Mouse (Mus musculus): ENCODE measurements at regions not wholly inside any gene's neighbourhood (a gene's known extent, or its start where the extent isn't known, plus 50 kb on each side); places are given as distances from the start of the nearest gene placed in this dataset.
"Not testable (repeated sequence)": the region's sequence is repeated elsewhere in the genome, so short reads cannot be mapped to it uniquely, and the experiment has no call there.

DNA sequence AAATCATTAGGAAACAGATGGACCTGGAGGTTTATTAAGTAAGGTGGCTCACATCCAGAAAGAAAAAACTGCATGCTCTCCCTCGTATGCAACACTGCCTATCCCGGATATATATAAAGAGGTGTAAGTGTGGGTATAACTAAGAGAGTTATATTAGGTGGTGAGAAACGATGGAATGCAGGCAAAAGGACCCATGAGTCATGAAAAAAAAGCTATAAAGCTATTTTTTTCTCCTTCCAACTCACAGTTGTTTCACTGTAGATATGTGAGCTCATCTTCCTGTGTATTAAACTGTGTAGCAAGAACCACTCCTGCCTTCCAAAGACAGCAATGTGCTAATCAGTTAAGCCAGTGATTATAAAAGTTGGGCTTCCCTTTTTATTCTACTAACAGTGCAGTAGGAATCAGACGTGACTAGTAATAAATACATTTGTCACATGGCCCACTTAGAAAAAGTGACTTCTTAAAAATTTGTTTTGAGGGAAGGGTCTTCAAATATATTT, 51.4 kb upstream of the Bdh1 start:
- not testable (repeated sequence) for DNase-seq

DNA sequence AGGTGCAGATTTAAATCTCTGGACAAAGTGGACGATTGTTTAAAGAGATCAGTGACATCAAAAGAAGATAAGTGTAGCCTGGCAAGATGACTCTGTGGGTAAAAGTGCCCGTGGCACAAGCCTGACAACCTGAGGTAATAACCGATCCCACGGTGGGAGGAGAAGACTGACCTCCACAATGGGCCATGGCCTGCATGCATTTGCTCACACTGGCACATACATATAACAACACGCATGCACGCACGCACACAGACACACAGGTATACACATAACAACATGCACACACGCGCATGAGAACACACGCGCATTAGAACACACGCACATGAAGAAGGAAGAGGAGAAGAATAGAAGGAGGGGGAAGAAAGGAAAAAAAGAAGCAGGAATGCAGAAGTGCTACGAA, 52.2 kb upstream of the Bdh1 start:
- no peak for DNase-seq

- no peak for DNase-seq
These were observed 53.1 kb upstream of the Apod start for GRCm38 (mm10) chr16:31367521-31368245.

DNA sequence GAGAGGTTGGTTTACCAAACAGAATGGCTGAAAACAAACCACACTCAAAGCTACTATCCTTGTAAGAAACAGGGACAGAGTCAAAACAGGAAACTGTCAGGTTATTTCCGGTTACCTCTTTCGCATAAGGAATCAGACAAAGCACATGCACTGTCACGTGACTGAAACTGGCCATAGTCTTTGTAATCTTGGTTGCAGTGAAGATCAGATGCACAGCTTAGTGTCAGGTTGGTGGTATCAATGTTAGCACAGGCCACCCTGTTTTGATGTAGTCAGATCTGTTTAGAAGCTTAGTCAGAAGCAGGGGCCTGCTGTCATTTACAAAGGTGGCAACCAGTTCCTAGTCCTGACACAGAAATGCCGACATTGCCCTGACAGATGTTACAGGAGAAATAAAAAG, 51.4 kb upstream of the Apod start:
- no peak for DNase-seq

DNA sequence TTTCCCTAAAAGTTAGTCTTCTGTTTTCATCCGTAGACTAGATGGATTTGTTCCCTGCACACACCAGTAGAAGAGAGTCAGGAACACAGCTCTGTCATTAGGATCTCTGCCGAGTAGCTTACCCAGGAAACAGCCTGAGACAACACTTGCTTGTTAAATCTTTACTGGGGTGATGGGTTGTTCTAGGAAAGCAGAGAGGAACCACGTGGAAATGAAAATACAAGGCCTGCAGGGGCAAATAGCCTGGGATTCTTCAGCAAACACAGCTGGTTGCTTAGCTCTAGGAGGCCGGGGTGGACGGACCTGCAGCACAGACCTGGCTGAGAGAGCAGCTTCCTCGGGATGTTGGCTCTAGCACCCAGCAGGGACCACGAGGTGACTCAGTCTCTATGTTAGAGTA, 49.9 kb upstream of the Apod start:
- peak; percentile 14 for DNase-seq
